Mouse (Mus musculus) liver, embryonic 14.5 days (tissue): Measurements from ENCODE around the gene 4931440F15Rik.

ENCODE experiments used
- CTCF ChIP-seq: IDR thresholded peaks from 2 replicates; pipeline ENCODE4 v1.5.1; 2016; ENCODE audit warnings: antibody characterized with exemption, low read depth, control low read depth
- EP300 ChIP-seq: IDR thresholded peaks from 2 replicates; pipeline ENCODE4 v1.6.1; 2016; ENCODE audit warnings: antibody characterized with exemption, low read depth

DNA sequence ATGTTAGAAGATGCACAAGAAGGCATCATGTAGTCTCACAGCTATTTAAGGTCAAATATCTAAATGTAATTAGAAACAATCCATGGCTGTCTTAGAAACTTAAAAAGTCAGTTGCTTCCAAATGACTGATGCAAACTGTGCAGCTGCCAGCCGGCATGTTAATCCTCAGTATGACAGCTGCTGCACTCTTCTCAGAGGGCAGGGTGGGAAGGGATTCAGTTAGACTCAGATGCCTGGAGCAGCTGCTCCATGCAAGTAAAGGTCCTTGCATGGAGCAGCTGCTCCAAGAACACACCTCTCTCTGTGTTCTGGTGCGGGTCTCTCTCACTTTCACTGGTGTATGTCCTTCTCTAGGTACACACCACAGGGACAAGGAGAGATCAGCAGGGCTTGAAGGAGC is 51.2 kb downstream of the 4931440F15Rik start:
- TF ChIP-seq CTCF: no peak
- no peak for TF ChIP-seq EP300
